ENCODE assay signal across 27 mouse cellular contexts in genomic region chr8:41818577-41818976, GRCm38 (mm10).
DNase-seq lines count a peak whose midpoint lies in the region; ATAC-seq and TF ChIP-seq lines count a peak whose summit lies in the region.
"Had no signal": no experiment of that assay in that cellular context is flagged by ENCODE, and none has a peak within 500 bp of the region (broad histone marks: within the 10 kb centered on the region; RNA-seq: fewer than 3 reads in every experiment).

No protein-coding gene starts in this region.

- no peak overlapping the region for H3K4me3 ChIP-seq in midbrain, embryonic 14.5 days (replicated peaks; ENCODE audit: low read depth, low read length)
- H3K4me3 ChIP-seq in midbrain, embryonic 11.5 days (ENCODE audit: low read depth, low read length), result no peak overlapping the region
- no peak overlapping the region for H3K4me3 ChIP-seq in embryonic facial prominence, embryonic 14.5 days (ENCODE audit: low read depth, low read length)
- no peak overlapping the region for H3K4me3 ChIP-seq in myocyte
- H3K4me3 ChIP-seq: forebrain, embryonic 12.5 days; gastrocnemius, adult 2 months; heart, embryonic 12.5 days; liver, embryonic 13.5 days had no signal

- no peaks in the 10 kb centered on the region for H3K27me3 ChIP-seq in midbrain, embryonic 14.5 days (ENCODE audit: control insufficient read depth, insufficient read depth, low read length)
- no peaks in the 10 kb centered on the region for H3K27me3 ChIP-seq in midbrain, embryonic 11.5 days (ENCODE audit: control insufficient read depth, insufficient read depth, low read length)
- no peaks in the 10 kb centered on the region for H3K27me3 ChIP-seq in embryonic facial prominence, embryonic 14.5 days (replicated peaks; ENCODE audit: control insufficient read depth, insufficient read depth, low read length)
- no peaks in the 10 kb centered on the region for H3K27me3 ChIP-seq in myocyte (ENCODE audit: control insufficient read depth, insufficient read depth, insufficient read length)
- H3K27me3 ChIP-seq: forebrain, embryonic 12.5 days; heart, embryonic 12.5 days; liver, embryonic 13.5 days had no signal

- 33% methylated on average over 5 of the region's 5 CpGs for WGBS in midbrain, embryonic 14.5 days
- 67% methylated on average over 5 of the region's 5 CpGs for WGBS in midbrain, embryonic 11.5 days
- WGBS in embryonic facial prominence, embryonic 14.5 days, result 33% methylated on average over 5 of the region's 5 CpGs

- peak; percentile 67 for ATAC-seq in frontal cortex, adult (ENCODE audit: low TSS enrichment)
- no peak for ATAC-seq in midbrain, embryonic 14.5 days (ENCODE audit: low FRiP score, low TSS enrichment)
- ATAC-seq in midbrain, embryonic 11.5 days (ENCODE audit: low FRiP score), result no peak
- ATAC-seq in embryonic facial prominence, embryonic 14.5 days (ENCODE audit: low read depth), result no peak
- ATAC-seq: activated CD4-positive, CD25-positive, alpha-beta regulatory T cell, adult 4 months had no signal

- H3K4me2 ChIP-seq in midbrain, embryonic 14.5 days (ENCODE audit: low read length), result no peak overlapping the region
- H3K4me2 ChIP-seq in midbrain, embryonic 11.5 days, result no peak overlapping the region
- H3K4me2 ChIP-seq in embryonic facial prominence, embryonic 14.5 days (ENCODE audit: low read depth, low read length), result no peak overlapping the region
- peak overlapping the region; percentile 56 for H3K4me2 ChIP-seq in myocyte (ENCODE audit: low read depth)
- H3K4me2 ChIP-seq: forebrain, embryonic 12.5 days; heart, embryonic 12.5 days; liver, embryonic 13.5 days; lung, embryonic 14.5 days had no signal

- no peak for TF ChIP-seq POLR2A in myocyte (IDR thresholded peaks at IDR 0.05; ENCODE audit: insufficient read length, low read depth)

- no peak overlapping the region for H3K9ac ChIP-seq in midbrain, embryonic 14.5 days (replicated peaks; ENCODE audit: low read length)
- no peak overlapping the region for H3K9ac ChIP-seq in midbrain, embryonic 11.5 days (ENCODE audit: low read length)
- no peak overlapping the region for H3K9ac ChIP-seq in embryonic facial prominence, embryonic 14.5 days (ENCODE audit: low read depth, low read length)
- H3K9ac ChIP-seq: forebrain, embryonic 12.5 days; heart, embryonic 12.5 days; liver, embryonic 13.5 days; lung, embryonic 14.5 days had no signal

- no peaks in the 10 kb centered on the region for H3K79me2 ChIP-seq in myocyte (ENCODE audit: control insufficient read depth, insufficient read depth)

- no peak for DNase-seq in frontal cortex, postnatal 14 days (ENCODE audit: low spot score in 2 of 2)
- peak; percentile 38 for DNase-seq in midbrain, embryonic 14.5 days
- no peak for DNase-seq in midbrain, embryonic 11.5 days (ENCODE audit: low spot score, missing footprints)
- DNase-seq in embryonic facial prominence, embryonic 14.5 days (ENCODE audit: low spot score), result no peak
- no peak for DNase-seq in right cerebral cortex, adult 18-20 months
- DNase-seq in urinary bladder, postnatal 14 days (ENCODE audit: low spot score), result no peak
- DNase-seq: adrenal gland, postnatal 10 days; cerebellum, adult 11-12 months; cerebellum, postnatal 36 days; gastrocnemius, adult 2 months; heart, adult 11 months; heart, postnatal 14 days; kidney, adult 18-20 months; kidney, postnatal 10 days; left cerebral cortex, postnatal 4 days; liver, embryonic 13.5 days; lung, embryonic 14.5 days; lung, postnatal 4 days; right cerebral cortex, postnatal 25 days; thymus, adult 18-20 months; thymus, postnatal 4 days had no signal

- H3K9me3 ChIP-seq in midbrain, embryonic 14.5 days (ENCODE audit: control insufficient read depth, low read length), result no peaks in the 10 kb centered on the region
- no peaks in the 10 kb centered on the region for H3K9me3 ChIP-seq in midbrain, embryonic 11.5 days (ENCODE audit: control insufficient read depth, low read length)
- no peaks in the 10 kb centered on the region for H3K9me3 ChIP-seq in embryonic facial prominence, embryonic 14.5 days (ENCODE audit: control insufficient read depth, low read length)
- H3K9me3 ChIP-seq: forebrain, embryonic 12.5 days; G1E; heart, embryonic 12.5 days; liver, embryonic 13.5 days had no signal

- H3K27ac ChIP-seq in midbrain, embryonic 14.5 days (replicated peaks; ENCODE audit: low read depth, low read length), result no peak overlapping the region
- no peak overlapping the region for H3K27ac ChIP-seq in midbrain, embryonic 11.5 days (ENCODE audit: low read depth, low read length)
- peak overlapping the region; percentile 33; the same call in 1 of the 2 replicates for H3K27ac ChIP-seq in embryonic facial prominence, embryonic 14.5 days (replicated peaks; ENCODE audit: low read depth, low read length)
- H3K27ac ChIP-seq: forebrain, embryonic 12.5 days; gastrocnemius, adult 2 months; liver, embryonic 13.5 days had no signal

- H3K4me1 ChIP-seq in midbrain, embryonic 14.5 days (ENCODE audit: control insufficient read depth, insufficient read depth, low read length), result no peaks in the 10 kb centered on the region
- H3K4me1 ChIP-seq in midbrain, embryonic 11.5 days (ENCODE audit: control insufficient read depth, insufficient read depth, low read length), result no peaks in the 10 kb centered on the region
- H3K4me1 ChIP-seq in embryonic facial prominence, embryonic 14.5 days (ENCODE audit: control insufficient read depth, insufficient read depth, low read length), result peaks cover 7% of the 10 kb centered on the region
- H3K4me1 ChIP-seq: forebrain, embryonic 12.5 days; heart, embryonic 12.5 days; liver, embryonic 13.5 days had no signal

- no peaks in the 10 kb centered on the region for H3K36me3 ChIP-seq in midbrain, embryonic 14.5 days (ENCODE audit: control insufficient read depth, insufficient read depth, low read length)
- H3K36me3 ChIP-seq in midbrain, embryonic 11.5 days (ENCODE audit: control insufficient read depth, insufficient read depth, low read length), result no peaks in the 10 kb centered on the region
- H3K36me3 ChIP-seq in embryonic facial prominence, embryonic 14.5 days (ENCODE audit: control insufficient read depth, insufficient read depth, low read length), result no peaks in the 10 kb centered on the region
- no peaks in the 10 kb centered on the region for H3K36me3 ChIP-seq in myocyte (ENCODE audit: control insufficient read depth, insufficient read depth)
- H3K36me3 ChIP-seq: forebrain, embryonic 12.5 days; G1E; heart, embryonic 12.5 days; liver, embryonic 13.5 days had no signal

- H3ac ChIP-seq in myocyte (ENCODE audit: control insufficient read depth, insufficient read length), result no peak overlapping the region

TF ChIP-seq in myocyte, 11 proteins besides CTCF, POLR2A, EP300 and RAD21:
- no peak for TF ChIP-seq TCF3 (IDR thresholded peaks at IDR 0.05; ENCODE audit: insufficient read length, low read depth)
- no peak for TF ChIP-seq MAX (IDR thresholded peaks at IDR 0.05; ENCODE audit: low read depth)
- TF ChIP-seq TCF12 (IDR thresholded peaks at IDR 0.05; ENCODE audit: insufficient read depth, poor library complexity, severe bottlenecking), result no peak
- TF ChIP-seq MYOD1 (IDR thresholded peaks at IDR 0.05; ENCODE audit: control insufficient read depth in 1 of 3, insufficient read length in 2 of 3, low read depth in 2 of 3), result no peak
- TF ChIP-seq REST (IDR thresholded peaks at IDR 0.05; ENCODE audit: insufficient read depth, insufficient read length), result no peak
- no peak for TF ChIP-seq POLR2AphosphoS2 (IDR thresholded peaks at IDR 0.05; ENCODE audit: insufficient read length, low read depth)
- TF ChIP-seq CEBPB (IDR thresholded peaks at IDR 0.05; ENCODE audit: insufficient read depth, poor library complexity, severe bottlenecking), result no peak
- no peak for TF ChIP-seq MYOG (IDR thresholded peaks at IDR 0.05; ENCODE audit: control insufficient read depth in 1 of 3, insufficient read depth in 1 of 3, insufficient read length in 2 of 3, low read depth in 2 of 3)
- no peak for TF ChIP-seq USF1 (IDR thresholded peaks at IDR 0.05; ENCODE audit: low read depth)
- no peak for TF ChIP-seq E2F4 (IDR thresholded peaks at IDR 0.05; ENCODE audit: insufficient read depth)
- no peak for TF ChIP-seq SRF (IDR thresholded peaks at IDR 0.05; ENCODE audit: control insufficient read depth, insufficient read length, low read depth)
